Mouse (Mus musculus): ENCODE results near the gene Nbea.

DNA sequence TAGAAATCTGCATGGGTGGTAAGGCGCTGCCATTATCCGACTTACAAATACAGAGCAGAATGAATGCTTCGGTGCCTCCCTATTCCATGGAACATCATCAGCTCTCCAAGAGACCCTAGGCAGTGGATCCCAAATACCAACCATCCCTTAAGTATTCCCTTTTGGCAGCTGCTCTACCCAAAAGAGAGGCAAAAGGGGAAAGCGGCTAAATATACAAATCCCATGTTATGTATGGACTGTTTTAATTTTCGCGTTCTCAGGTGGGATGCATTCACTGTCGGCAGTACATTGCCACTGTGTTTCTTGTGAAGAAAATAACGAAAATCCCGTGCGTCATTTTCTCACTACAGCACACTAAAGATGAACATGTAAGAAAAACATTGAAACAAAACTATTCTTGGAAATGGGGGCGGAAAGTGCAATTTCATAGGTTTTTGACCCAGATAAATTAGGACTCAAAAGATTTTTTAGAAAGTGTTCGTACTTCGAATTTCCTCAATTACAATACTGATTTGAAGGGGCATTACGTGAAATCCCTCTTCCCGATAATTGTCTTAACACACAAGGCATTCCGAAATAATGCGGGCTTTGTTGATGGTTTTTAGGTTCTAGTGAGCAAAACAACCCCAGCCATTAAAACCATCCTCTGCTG is 396.5 kb downstream of the Nbea start:
- TF ChIP-seq CTCF (IDR thresholded peaks at IDR 0.05; ENCODE audit: low read depth) (no peak), EP300 (IDR thresholded peaks at IDR 0.05; ENCODE audit: low read depth) (no peak)

Data from liver, embryonic 14.5 days (tissue).